Mouse (Mus musculus) kidney, adult 18-20 months (tissue): ENCODE data around the gene Ppp1r14a.
A peak's percentile ranks its signal among the peaks of the same experiment; 100 is the strongest.

Experiments used
- DNase-seq: peaks from one replicate; pipeline ENCODE4 v3.0.0; 2021

Gene Ppp1r14a

GRCm38 (mm10) chr7:29304463-29305262, 15.6 kb downstream of the Ppp1r14a start:
- no peak for DNase-seq

- DNase-seq = no peak
These were observed 16.3 kb downstream of the Ppp1r14a start for GRCm38 (mm10) chr7:29305263-29305988.

DNA sequence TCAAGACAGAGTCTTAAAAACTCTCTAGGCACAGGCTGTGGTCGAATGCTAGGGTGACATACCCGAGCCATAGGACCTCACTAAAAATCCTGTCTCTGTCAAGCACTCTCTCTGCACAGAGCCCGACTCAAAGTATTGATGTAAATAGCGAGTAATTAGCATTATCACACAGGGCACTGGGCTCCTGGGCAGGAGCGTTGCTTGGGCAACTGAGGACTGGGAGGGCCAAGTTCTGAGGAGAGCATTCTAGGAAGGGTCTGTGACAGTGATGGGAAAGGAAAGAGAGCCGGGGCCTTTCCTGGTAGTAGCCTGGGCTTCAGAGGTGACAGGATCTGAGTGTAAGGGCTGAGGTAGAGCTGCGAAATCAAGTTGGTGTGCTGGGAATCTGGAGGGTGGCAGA, 17.0 kb downstream of the Ppp1r14a start:
- DNase-seq = no peak

DNA sequence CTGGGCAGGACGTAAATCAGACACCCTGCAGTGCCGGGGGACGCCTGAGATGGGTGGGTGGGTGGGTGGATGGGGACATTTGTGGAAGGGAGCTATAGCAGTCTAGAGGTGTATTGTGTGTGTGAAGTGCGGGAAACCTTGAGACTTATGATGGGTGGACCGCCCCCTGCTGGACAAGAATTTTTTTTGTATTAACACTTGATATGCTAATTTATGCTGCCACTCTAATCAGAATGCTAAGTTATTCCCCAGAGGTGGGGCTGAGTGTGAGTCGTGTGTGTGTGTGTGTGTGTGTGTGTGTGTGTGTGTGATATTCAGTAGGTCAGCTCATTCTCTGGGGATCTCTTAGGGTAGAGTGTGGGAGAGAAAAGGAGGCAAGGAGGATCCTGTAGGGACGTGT, 17.5 kb downstream of the Ppp1r14a start:
- DNase-seq = no peak

- peak; percentile 87 for DNase-seq
These were observed 18.4 kb downstream of the Ppp1r14a start for GRCm38 (mm10) chr7:29307350-29308104.

GRCm38 (mm10) chr7:29309221-29309721, 20.2 kb downstream of the Ppp1r14a start:
- DNase-seq = peak; percentile 36

DNA sequence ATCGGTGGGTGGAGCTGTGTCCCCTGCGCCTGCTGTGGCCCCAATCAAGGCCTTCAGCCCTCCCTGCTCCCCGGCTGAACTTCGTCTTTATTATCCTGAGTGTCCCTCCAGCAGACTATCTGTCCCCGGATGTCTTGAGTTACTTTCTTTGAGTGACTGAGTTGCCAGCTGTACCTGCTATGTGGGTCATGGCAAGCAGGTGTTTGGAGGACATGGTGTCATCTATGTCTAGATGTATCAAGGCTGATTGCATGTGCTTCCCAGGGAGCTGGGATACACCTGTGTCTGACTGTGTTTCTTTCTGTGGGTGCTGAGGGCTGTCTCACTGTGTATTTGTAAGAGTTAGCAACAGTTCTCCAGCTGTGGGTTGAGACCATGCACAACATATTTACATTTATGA, 20.6 kb downstream of the Ppp1r14a start:
- no peak for DNase-seq

DNA sequence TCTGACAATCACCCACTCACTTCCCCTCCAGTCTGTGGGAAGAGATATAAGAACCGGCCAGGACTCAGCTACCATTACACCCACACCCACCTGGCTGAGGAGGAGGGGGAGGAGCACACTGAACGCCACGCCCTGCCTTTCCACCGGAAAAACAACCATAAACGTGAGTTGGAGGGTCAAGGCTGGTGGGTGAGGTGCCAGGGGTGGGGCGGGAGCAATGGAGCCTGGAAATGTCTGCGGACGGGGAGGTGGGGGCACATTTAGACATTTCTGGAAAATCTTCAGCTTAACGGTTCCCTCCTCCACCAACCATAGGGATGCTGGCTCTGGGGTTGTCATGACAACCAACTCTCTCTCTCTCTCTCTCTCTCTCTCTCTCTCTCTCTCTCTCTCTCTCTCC, 23.9 kb downstream of the Ppp1r14a start:
- DNase-seq = no peak

DNA sequence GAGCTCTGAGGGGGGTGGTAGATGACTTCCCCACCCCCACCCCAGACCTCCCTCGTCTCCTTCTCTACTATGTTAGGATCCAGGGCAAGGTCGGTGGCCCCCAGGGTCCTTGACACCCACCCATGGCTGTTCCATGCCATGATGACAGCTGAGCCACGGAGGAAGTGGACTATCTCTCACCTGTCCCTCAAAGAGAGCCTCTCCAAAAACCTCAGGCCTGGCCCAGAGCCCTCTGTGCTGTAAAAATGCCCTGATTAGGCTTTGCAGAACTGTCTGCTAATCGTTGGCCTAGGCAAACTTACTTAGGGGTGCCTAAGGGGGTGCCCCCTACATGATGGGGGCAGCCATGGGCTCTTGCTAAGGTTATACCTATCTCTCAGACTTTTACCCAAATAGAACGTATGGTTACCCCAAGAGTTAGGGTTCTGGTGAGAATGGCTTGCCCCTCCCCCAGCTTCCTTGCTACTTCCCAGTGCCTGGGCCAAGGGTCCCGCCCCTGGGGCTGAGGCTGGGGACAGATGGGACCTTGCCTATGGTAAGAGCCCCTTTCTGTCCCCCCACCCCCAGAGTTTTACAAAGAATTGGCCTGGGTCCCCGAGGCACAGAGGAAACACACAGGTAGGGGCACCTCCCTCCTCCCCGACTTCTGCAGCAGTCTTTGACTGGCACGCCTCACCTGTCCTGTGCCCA, 24.6 kb downstream of the Ppp1r14a start:
- DNase-seq = no peak

GRCm38 (mm10) chr7:29314844-29315628, 25.9 kb downstream of the Ppp1r14a start:
- DNase-seq = no peak

- DNase-seq = no peak
These were observed 27.1 kb downstream of the Ppp1r14a start for GRCm38 (mm10) chr7:29316137-29316734.

DNA sequence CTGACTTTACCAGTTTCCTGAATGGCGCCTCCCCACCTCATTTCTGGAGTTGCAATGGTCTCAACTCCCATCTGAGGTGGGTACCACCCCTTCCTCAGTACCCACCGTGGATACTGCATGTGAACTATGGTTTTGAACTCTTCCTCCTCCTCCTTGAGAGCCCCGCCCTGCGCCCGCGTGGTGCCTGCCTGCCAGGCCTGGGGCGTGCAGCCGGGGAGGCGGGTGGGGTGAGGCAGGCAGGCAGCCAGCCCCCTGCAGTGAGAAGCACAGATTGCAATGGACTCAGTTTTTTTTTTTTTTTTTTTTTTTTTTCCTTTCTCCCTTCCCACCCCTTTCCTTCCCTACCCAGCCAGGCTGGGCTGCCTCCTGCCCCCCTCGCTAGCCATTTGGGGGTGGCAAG, 27.9 kb downstream of the Ppp1r14a start:
- no peak for DNase-seq

DNA sequence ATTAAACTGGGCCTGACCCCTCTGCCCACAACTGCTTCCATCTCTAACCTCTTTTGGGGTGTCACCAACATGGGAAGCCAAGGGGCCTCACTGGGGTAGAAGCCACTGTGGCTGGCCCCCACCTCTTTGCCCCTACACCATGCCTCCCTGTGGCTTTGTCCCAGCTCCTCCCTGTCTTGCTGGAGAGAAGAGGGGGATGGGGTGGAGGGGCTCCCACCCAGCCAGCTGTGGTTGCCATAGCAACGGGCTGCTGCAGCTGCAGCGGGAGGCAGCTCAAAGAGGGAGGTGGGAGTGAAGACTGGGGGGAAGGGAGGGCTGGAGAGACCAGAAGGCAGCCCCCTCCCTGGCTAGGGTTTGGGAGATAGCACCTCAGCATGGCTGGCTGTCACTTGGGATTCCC, 28.4 kb downstream of the Ppp1r14a start:
- no peak for DNase-seq

DNA sequence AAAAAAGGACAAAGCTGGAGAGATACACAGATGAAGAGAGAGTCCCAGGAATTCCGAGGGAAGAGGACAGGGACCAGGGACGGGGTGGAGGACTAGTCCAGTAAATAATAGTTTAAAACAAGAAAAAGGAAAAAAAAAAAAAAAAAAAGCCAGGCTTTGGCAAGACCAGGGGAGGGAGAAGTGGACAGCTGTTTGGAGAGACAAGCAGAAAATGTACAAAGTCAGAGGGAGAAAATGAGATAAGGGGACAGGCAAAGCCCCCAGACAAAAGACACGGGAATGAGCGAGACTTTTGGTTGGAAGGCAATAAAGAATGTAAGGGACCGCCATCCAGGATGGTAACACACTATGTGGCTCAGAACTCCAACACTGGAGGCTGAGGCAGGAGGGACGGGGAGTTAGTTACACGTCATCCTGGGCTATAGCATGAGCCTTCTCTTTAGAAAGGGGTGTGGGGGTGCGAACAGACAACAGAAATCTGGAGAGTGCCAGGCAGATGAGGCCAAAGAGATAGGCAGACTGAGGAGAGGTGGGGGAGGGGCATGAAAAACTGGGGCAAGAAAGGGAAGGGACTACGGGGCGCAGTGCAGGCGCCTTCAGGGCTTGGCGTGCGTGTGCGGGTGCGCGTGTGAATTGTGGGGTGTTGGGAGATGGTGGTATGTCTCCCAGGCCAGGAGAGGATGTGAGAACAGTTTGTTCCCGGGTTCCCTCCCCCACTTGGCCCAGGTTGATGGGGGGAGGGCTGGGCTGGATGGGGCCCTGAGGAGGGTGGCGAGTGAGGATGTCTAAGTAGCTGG, 29.2 kb downstream of the Ppp1r14a start:
- DNase-seq = no peak

GRCm38 (mm10) chr7:29319337-29320307, 30.5 kb downstream of the Ppp1r14a start:
- no peak for DNase-seq

GRCm38 (mm10) chr7:29327087-29327486, 38.0 kb downstream of the Ppp1r14a start:
- DNase-seq = no peak

DNA sequence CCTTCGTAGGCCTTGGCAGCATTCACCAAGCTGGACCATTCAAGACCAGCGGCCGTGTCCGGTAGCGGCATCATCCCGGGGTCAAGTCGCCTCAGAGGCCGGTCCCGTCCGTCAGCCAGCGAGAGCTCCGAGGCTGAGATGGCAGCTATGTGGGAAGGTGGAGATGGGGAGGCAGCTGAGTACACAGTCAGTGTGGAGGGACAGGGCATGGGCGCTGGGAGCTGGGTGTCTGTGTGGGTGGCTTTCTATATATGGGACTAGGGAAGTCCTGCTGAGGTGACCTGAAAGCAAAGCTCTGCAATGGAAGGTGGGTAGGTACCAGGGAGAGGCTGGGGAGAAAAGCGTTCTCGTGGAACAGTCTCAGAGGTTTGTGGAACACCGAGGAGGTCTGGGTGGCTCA, 39.9 kb downstream of the Ppp1r14a start:
- DNase-seq = no peak

GRCm38 (mm10) chr7:29334156-29334555, 45.0 kb downstream of the Ppp1r14a start:
- no peak for DNase-seq

- no peak for DNase-seq
These were observed 46.2 kb downstream of the Ppp1r14a start for GRCm38 (mm10) chr7:29335276-29335675.
